Mouse (Mus musculus) bone marrow, adult 2 months (tissue): Measurements from ENCODE around the gene Tmem246. TPM values are rescaled to one million over a fixed set of nuclear protein-coding genes. Genes with fewer than 3 reads are reported as not detected.

ENCODE experiments used
- H3K27ac ChIP-seq: fragments of 200-500 bp; 2 replicates; pipeline ENCODE4 v1.5.1; 2012; ENCODE audit warnings: low read depth, mild to moderate bottlenecking, control low read depth, inconsistent platforms, low read length; ENCODE audit not compliant: control insufficient read depth, poor library complexity, insufficient read depth
- H3K4me1 ChIP-seq: fragments of 200-500 bp; 2 replicates; pipeline ENCODE4 v1.6.1; 2011; ENCODE audit warnings: low read length; ENCODE audit not compliant: control insufficient read depth, insufficient read depth
- H3K4me3 ChIP-seq: fragments of 200-500 bp; replicated peaks from 2 replicates; pipeline ENCODE3; 2011; ENCODE audit warnings: mild to moderate bottlenecking, low read depth, low read length, control low read depth; ENCODE audit not compliant: control insufficient read depth
- CTCF ChIP-seq: fragments of 200-500 bp; IDR thresholded peaks from 2 replicates; pipeline ENCODE4 v1.5.1; 2011; ENCODE audit warnings: low read length, control low read depth; ENCODE audit not compliant: control insufficient read depth, insufficient read depth
- POLR2A ChIP-seq: fragments of 200-500 bp; IDR thresholded peaks from 2 replicates; pipeline ENCODE4 v1.6.1; 2011; ENCODE audit warnings: low read depth, mild to moderate bottlenecking, control low read depth, low read length, borderline replicate concordance; ENCODE audit not compliant: control insufficient read depth
- WGBS: fragments of 180-500 bp; shearing (Covaris S2); methylation state at CpG from one replicate; pipeline ENCODE4 v1.1.7; 2018; 5-methylcytosine and 5-hydroxymethylcytosine counted together
- polyA plus RNA-seq: library from polyadenylated mRNA; stranded (reverse); fragments of >200 nt; gene quantifications from 2 replicates; pipeline ENCODE4 v1.2.4, GENCODE M21; 2011; ENCODE audit warnings: low replicate concordance; ENCODE audit not compliant: missing spikeins, insufficient read depth, insufficient read length

The Tmem246 gene
- polyA plus RNA-seq, 1 experiment: 1.3 TPM

- WGBS: 69% methylated on average over 2 of the region's 2 CpGs
- no peak overlapping the region for H3K27ac ChIP-seq
Observed at GRCm38 (mm10) chr4:49590152-49590551, 7.5 kb downstream of the Tmem246 start.

GRCm38 (mm10) chr4:49586811-49587210 lies 10.9 kb downstream of the Tmem246 start:
- WGBS: 80% methylated on average over 10 of the region's 10 CpGs
- H3K4me3 ChIP-seq: no peak overlapping the region
- no peak overlapping the region for H3K27ac ChIP-seq
- no peaks in the 10 kb centered on the region for H3K4me1 ChIP-seq
- TF ChIP-seq POLR2A (no peak), CTCF (no peak)

More at GRCm38 (mm10) chr4:49590152-49590551, 7.5 kb downstream of the Tmem246 start:
- no peaks in the 10 kb centered on the region for H3K4me1 ChIP-seq
- H3K4me3 ChIP-seq: no peak overlapping the region
- TF ChIP-seq CTCF: no peak
- TF ChIP-seq POLR2A: no peak

- no peaks in the 10 kb centered on the region for H3K4me1 ChIP-seq
- no peak overlapping the region for H3K27ac ChIP-seq
- TF ChIP-seq CTCF (no peak), POLR2A (no peak)
- WGBS: 80% methylated on average over 7 of the region's 7 CpGs
- H3K4me3 ChIP-seq: no peak overlapping the region
Observed at GRCm38 (mm10) chr4:49585524-49586101, 12.1 kb downstream of the Tmem246 start.

DNA sequence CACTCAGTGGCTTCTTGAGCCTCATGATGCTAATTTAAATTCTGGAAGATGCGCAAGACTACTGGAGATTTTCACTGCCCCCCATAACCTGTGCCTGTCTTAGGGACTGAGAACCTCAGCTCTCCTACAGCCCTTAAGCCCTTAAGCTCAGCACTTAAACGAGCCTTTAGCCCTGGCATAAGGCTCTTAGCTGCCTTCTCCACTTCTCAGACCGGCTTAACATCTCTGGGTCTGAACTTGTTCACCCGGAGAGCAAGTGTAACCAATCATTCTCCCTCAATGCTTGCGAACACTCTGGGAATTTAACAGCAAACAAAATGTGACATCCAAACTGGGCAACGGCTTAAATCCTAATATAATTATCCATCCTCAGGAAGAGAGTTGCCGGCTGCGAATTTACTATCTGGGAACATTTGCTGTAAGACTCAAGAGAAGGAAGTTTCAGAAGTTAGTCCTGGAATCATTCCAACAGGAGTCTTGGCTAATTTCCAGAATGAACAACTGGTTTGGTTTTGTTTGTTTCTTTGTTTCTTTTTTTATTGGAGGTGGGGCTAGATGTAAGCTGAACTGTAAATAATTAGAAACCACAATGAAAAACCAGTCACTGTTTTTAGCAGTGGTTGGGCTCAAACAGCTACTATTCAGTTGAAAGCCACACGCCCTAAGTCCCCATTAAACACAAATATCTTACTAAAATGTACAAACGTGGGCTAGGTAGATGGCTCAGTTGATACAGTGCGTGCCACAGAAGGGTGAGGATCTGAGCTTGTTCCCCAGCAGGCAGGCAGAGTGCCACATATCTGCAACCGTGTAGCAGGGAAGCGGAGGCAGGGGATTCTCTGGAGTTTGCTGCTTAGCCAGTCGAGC lies 13.5 kb downstream of the Tmem246 start:
- no peak overlapping the region for H3K4me3 ChIP-seq
- 67% methylated on average over 14 of the region's 14 CpGs for WGBS
- no peaks in the 10 kb centered on the region for H3K4me1 ChIP-seq
- no peak for TF ChIP-seq POLR2A
- TF ChIP-seq CTCF: no peak
- H3K27ac ChIP-seq: no peak overlapping the region

- H3K27ac ChIP-seq: no peak overlapping the region
- 34% methylated on average over 4 of the region's 4 CpGs for WGBS
- no peaks in the 10 kb centered on the region for H3K4me1 ChIP-seq
- TF ChIP-seq POLR2A (no peak), CTCF (no peak)
- H3K4me3 ChIP-seq: no peak overlapping the region
Observed at GRCm38 (mm10) chr4:49581256-49581655, 16.4 kb downstream of the Tmem246 start.

DNA sequence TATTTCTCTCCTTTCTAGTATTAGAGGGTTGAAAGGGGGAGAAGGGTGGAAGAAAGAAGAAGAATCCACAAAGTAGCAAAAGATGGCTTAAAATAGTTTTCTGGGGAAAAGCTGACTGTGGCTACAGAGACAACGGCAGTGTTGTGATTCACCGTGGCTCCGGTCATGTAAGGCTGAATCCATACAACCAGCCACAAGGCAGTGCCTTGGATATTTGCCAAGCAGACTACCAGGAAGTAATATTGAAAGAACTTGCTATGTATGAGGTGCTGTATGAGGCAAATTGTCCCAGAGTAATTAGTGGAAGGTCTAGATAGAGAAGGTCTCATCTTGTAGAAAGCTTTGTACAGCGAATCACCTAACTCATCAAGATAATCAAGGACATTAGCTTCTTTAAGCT lies 25.5 kb downstream of the Tmem246 start:
- 84% methylated on average over 4 of the region's 4 CpGs for WGBS
- Histone ChIP-seq H3K4me1 (no peaks in the 10 kb centered on the region), H3K4me3 (no peak overlapping the region), H3K27ac (no peak overlapping the region)
- TF ChIP-seq CTCF (no peak), POLR2A (no peak)

GRCm38 (mm10) chr4:49567613-49568012 lies 30.1 kb downstream of the Tmem246 start:
- TF ChIP-seq POLR2A (no peak), CTCF (peak; percentile 40)
- H3K4me3 ChIP-seq: no peak overlapping the region
- H3K27ac ChIP-seq: no peak overlapping the region
- H3K4me1 ChIP-seq: no peaks in the 10 kb centered on the region
- 13% methylated on average over 3 of the region's 3 CpGs for WGBS

DNA sequence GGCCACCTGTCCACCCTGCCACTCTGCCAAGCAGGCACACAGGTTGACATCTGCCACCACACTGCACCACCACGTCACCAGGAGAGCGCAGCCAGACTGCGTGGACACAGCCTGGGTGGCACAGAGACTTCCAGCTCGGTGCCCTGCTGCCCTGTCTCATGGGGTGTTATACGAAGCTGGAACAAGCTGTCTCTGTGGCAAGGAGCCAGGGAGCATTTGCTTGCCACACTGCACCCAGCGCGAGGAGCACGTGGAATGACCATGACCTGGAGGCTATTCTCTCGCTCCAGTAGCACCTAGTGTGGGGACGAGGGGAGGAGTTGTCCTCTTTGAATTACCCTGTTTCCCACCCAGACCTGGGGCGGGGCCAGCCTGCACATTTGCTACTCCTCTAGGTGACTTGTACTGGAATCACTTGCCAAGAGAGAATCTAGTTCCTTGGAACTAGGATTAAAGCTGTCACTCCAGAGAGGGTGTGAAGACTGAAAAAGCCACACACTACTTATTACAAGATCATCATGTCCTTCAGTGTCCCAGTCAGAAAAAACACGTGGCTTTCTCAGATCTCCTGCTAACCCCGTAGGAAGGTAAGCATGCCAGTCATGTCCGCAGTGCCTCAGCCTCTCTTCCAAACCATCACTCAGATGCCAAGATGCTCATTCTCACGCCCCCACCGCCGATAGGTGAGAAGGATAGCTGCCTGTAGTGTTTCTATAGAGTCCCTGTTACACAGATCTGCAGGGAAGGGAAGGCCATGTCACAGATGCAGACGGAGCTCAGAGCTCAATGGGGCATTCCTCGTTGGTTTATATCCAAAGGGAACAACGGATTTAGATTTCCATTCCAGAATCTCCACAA lies 37.5 kb downstream of the Tmem246 start:
- H3K27ac ChIP-seq: no peak overlapping the region
- WGBS: 74% methylated on average over 20 of the region's 20 CpGs
- no peak overlapping the region for H3K4me3 ChIP-seq
- no peaks in the 10 kb centered on the region; the same call in 1 of the 2 replicates for H3K4me1 ChIP-seq
- no peak for TF ChIP-seq POLR2A
- TF ChIP-seq CTCF: no peak
